Mouse (Mus musculus): ENCODE results near the gene Fam193a. TPM values are rescaled to one million over a fixed set of nuclear protein-coding genes. Genes with fewer than 3 reads are reported as not detected.
A peak's percentile ranks its signal among the peaks of the same experiment; 100 is the strongest.

Gene Fam193a
- polyA plus RNA-seq, 1 experiment = 130 TPM

- TF ChIP-seq CTCF (IDR thresholded peaks at IDR 0.05; ENCODE audit: borderline replicate concordance, control insufficient read depth, extremely low read depth, insufficient read depth, low read length, poor library complexity) = peak; percentile 94
- no peak for TF ChIP-seq POLR2A (IDR thresholded peaks at IDR 0.05; ENCODE audit: control insufficient read depth, extremely low read depth, insufficient read depth, low read length, poor library complexity)
- no peak overlapping the region for H3K27ac ChIP-seq (ENCODE audit: control insufficient read depth, insufficient read depth, low read length)
- peak; percentile 87 for DNase-seq
- H3K27me3 ChIP-seq (ENCODE audit: control insufficient read depth, insufficient read depth, low read length) = no peaks in the 10 kb centered on the region
- WGBS = 23% methylated on average over 3 of the region's 3 CpGs
- H3K4me3 ChIP-seq (ENCODE audit: control insufficient read depth, insufficient read depth, low read length) = no peak overlapping the region
- peaks cover 36% of the 10 kb centered on the region for H3K4me1 ChIP-seq (replicated peaks; ENCODE audit: control insufficient read depth, insufficient read depth, low read length)
- H3K36me3 ChIP-seq (ENCODE audit: control insufficient read depth, insufficient read depth, low read length) = no peaks in the 10 kb centered on the region
These were observed 148.2 kb downstream of the Fam193a start for GRCm38 (mm10) chr5:34517913-34518312.

DNA sequence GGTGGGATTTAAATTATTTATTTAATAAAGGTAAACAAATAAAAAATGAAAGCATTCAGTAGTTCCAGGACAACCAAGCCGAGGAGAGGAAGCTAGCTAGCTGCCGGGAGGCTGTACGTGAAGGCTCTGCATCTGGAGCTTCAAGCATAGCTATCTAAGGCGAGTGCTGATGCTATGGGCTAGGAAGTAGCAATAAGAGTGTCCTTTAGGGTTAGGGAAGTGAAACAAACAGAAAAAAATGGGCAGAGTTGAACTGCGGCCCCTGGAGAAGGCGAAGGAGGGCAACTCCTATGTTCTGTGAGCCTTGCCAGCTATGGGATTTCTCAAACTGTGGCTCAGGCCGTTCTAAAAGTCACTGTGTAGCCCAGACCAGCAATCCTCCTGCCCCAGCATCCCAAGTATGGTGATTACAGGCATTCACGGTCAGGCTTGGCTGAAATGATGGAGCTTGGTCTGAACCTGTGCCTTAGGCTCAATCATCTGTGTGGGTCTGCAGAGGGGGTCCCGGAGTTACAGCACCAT, 149.7 kb downstream of the Fam193a start:
- no peak overlapping the region for H3K27ac ChIP-seq (ENCODE audit: control insufficient read depth, insufficient read depth, low read length)
- no peak overlapping the region for H3K4me3 ChIP-seq (ENCODE audit: control insufficient read depth, insufficient read depth, low read length)
- peaks cover 38% of the 10 kb centered on the region for H3K4me1 ChIP-seq (replicated peaks; ENCODE audit: control insufficient read depth, insufficient read depth, low read length)
- no peak for DNase-seq
- H3K27me3 ChIP-seq (ENCODE audit: control insufficient read depth, insufficient read depth, low read length) = no peaks in the 10 kb centered on the region
- H3K36me3 ChIP-seq (ENCODE audit: control insufficient read depth, insufficient read depth, low read length) = no peaks in the 10 kb centered on the region
- WGBS = 82% methylated on average over 9 of the region's 9 CpGs
- TF ChIP-seq CTCF (IDR thresholded peaks at IDR 0.05; ENCODE audit: borderline replicate concordance, control insufficient read depth, extremely low read depth, insufficient read depth, low read length, poor library complexity) (no peak), POLR2A (IDR thresholded peaks at IDR 0.05; ENCODE audit: control insufficient read depth, extremely low read depth, insufficient read depth, low read length, poor library complexity) (no peak)

- H3K4me1 ChIP-seq (replicated peaks; ENCODE audit: control insufficient read depth, insufficient read depth, low read length) = peaks cover 41% of the 10 kb centered on the region
- WGBS = 12% methylated on average over 11 of the region's 11 CpGs
- DNase-seq = peak; percentile 78
These were observed 150.9 kb downstream of the Fam193a start for GRCm38 (mm10) chr5:34520458-34521209.

GRCm38 (mm10) chr5:34521337-34521736, 151.6 kb downstream of the Fam193a start:
- Histone ChIP-seq H3K27ac (ENCODE audit: control insufficient read depth, insufficient read depth, low read length) (peak overlapping the region; percentile 45; the same call in 1 of the 2 replicates), H3K36me3 (ENCODE audit: control insufficient read depth, insufficient read depth, low read length) (no peaks in the 10 kb centered on the region), H3K4me1 (replicated peaks; ENCODE audit: control insufficient read depth, insufficient read depth, low read length) (peaks cover 47% of the 10 kb centered on the region), H3K4me3 (ENCODE audit: control insufficient read depth, insufficient read depth, low read length) (no peak overlapping the region), H3K27me3 (ENCODE audit: control insufficient read depth, insufficient read depth, low read length) (no peaks in the 10 kb centered on the region)
- no peak for DNase-seq
- 58% methylated on average over 3 of the region's 3 CpGs for WGBS
- TF ChIP-seq POLR2A (IDR thresholded peaks at IDR 0.05; ENCODE audit: control insufficient read depth, extremely low read depth, insufficient read depth, low read length, poor library complexity) = no peak
- no peak for TF ChIP-seq CTCF (IDR thresholded peaks at IDR 0.05; ENCODE audit: borderline replicate concordance, control insufficient read depth, extremely low read depth, insufficient read depth, low read length, poor library complexity)

More at GRCm38 (mm10) chr5:34520458-34521209, 150.9 kb downstream of the Fam193a start:
- no peaks in the 10 kb centered on the region for H3K36me3 ChIP-seq (ENCODE audit: control insufficient read depth, insufficient read depth, low read length)
- no peaks in the 10 kb centered on the region for H3K27me3 ChIP-seq (ENCODE audit: control insufficient read depth, insufficient read depth, low read length)
- H3K4me3 ChIP-seq (ENCODE audit: control insufficient read depth, insufficient read depth, low read length) = no peak overlapping the region
- TF ChIP-seq POLR2A (IDR thresholded peaks at IDR 0.05; ENCODE audit: control insufficient read depth, extremely low read depth, insufficient read depth, low read length, poor library complexity) (no peak), CTCF (IDR thresholded peaks at IDR 0.05; ENCODE audit: borderline replicate concordance, control insufficient read depth, extremely low read depth, insufficient read depth, low read length, poor library complexity) (no peak)
- peak overlapping the region; percentile 45; the same call in 1 of the 2 replicates for H3K27ac ChIP-seq (ENCODE audit: control insufficient read depth, insufficient read depth, low read length)

DNA sequence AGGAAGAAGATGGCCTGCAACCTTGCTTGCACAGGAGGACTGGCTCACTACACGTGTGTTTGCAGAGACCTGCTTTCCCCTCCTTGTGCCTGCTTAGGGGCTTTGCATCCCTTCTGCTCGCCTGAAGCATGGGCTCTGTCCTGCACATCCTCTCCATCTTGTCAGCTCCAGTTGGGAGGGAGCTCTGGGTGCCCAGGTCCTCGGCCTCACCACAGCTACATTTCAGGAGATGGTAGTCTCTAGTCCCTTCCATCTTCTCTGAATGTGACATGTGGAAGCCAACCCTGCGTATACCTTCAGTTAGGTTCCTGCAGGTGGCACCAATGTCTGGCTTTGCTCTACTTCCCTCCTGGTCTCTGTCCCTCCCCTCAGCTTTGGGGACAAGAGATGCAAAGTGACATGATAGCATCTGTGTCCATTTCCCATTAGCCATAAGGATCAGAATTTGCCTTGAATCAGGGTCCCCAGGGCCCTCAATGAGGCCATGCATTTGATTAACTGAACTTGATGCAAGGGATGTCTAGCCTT, 154.3 kb downstream of the Fam193a start:
- 65% methylated on average over 4 of the region's 4 CpGs for WGBS
- DNase-seq = no peak
- Histone ChIP-seq H3K27ac (ENCODE audit: control insufficient read depth, insufficient read depth, low read length) (no peak overlapping the region), H3K27me3 (ENCODE audit: control insufficient read depth, insufficient read depth, low read length) (no peaks in the 10 kb centered on the region), H3K36me3 (ENCODE audit: control insufficient read depth, insufficient read depth, low read length) (no peaks in the 10 kb centered on the region), H3K4me1 (replicated peaks; ENCODE audit: control insufficient read depth, insufficient read depth, low read length) (peaks cover 64% of the 10 kb centered on the region), H3K4me3 (ENCODE audit: control insufficient read depth, insufficient read depth, low read length) (no peak overlapping the region)
- TF ChIP-seq CTCF (IDR thresholded peaks at IDR 0.05; ENCODE audit: borderline replicate concordance, control insufficient read depth, extremely low read depth, insufficient read depth, low read length, poor library complexity) (no peak), POLR2A (IDR thresholded peaks at IDR 0.05; ENCODE audit: control insufficient read depth, extremely low read depth, insufficient read depth, low read length, poor library complexity) (no peak)

- H3K27me3 ChIP-seq (ENCODE audit: control insufficient read depth, insufficient read depth, low read length) = no peaks in the 10 kb centered on the region
- H3K27ac ChIP-seq (ENCODE audit: control insufficient read depth, insufficient read depth, low read length) = no peak overlapping the region
- TF ChIP-seq CTCF (IDR thresholded peaks at IDR 0.05; ENCODE audit: borderline replicate concordance, control insufficient read depth, extremely low read depth, insufficient read depth, low read length, poor library complexity) (no peak), POLR2A (IDR thresholded peaks at IDR 0.05; ENCODE audit: control insufficient read depth, extremely low read depth, insufficient read depth, low read length, poor library complexity) (no peak)
- no peak overlapping the region for H3K4me3 ChIP-seq (ENCODE audit: control insufficient read depth, insufficient read depth, low read length)
- no peak for DNase-seq
- H3K4me1 ChIP-seq (replicated peaks; ENCODE audit: control insufficient read depth, insufficient read depth, low read length) = peaks cover 63% of the 10 kb centered on the region
- H3K36me3 ChIP-seq (ENCODE audit: control insufficient read depth, insufficient read depth, low read length) = no peaks in the 10 kb centered on the region
These were observed 154.8 kb downstream of the Fam193a start for GRCm38 (mm10) chr5:34524511-34524910.

Data from thymus, adult 2 months (tissue).